Mouse (Mus musculus) intestine, embryonic 14.5 days (tissue): ENCODE measurements around the gene 0610009B22Rik. TPM values are rescaled to one million over a fixed set of nuclear protein-coding genes. Genes with fewer than 3 reads are reported as not detected.
A peak's percentile ranks its signal among the peaks of the same experiment; 100 is the strongest.

ENCODE experiments used
- ATAC-seq: fragments of 200-750 bp; cut with Nextera tagmentation; replicated peaks from 2 replicates; pipeline ENCODE4 v1.8.0; 2017; ENCODE audit warnings: low read depth, moderate number of reproducible peaks, moderate TSS enrichment, moderate library complexity; ENCODE audit not compliant: low FRiP score, low TSS enrichment
- DNase-seq: peaks from one replicate; pipeline ENCODE4 v3.0.0-alpha.2; 2018; ENCODE audit warnings: low spot score
- H3K27ac ChIP-seq: fragments of 300-500 bp; sonication (generic); 2 replicates; pipeline ENCODE4 v1.5.1; 2014; ENCODE audit warnings: low read depth, mild to moderate bottlenecking, control low read depth
- H3K27me3 ChIP-seq: fragments of 300-500 bp; sonication (generic); replicated peaks from 2 replicates; pipeline ENCODE4 v1.6.1; 2014; ENCODE audit warnings: low read length, control low read depth; ENCODE audit not compliant: control insufficient read depth, insufficient read depth
- H3K36me3 ChIP-seq: fragments of 300-500 bp; sonication (generic); 2 replicates; pipeline ENCODE4 v1.6.1; 2014; ENCODE audit warnings: low read length, control low read depth; ENCODE audit not compliant: control insufficient read depth, insufficient read depth
- H3K4me1 ChIP-seq: fragments of 300-500 bp; sonication (generic); replicated peaks from 2 replicates; pipeline ENCODE4 v1.6.1; 2014; ENCODE audit warnings: low read length, control low read depth, mixed read lengths; ENCODE audit not compliant: control insufficient read depth, insufficient read depth
- H3K4me2 ChIP-seq: fragments of 300-500 bp; sonication (generic); 2 replicates; pipeline ENCODE4 v1.6.1; 2014; ENCODE audit warnings: low read length
- H3K4me3 ChIP-seq: fragments of 300-500 bp; sonication (generic); 2 replicates; pipeline ENCODE4 v1.5.1; 2014; ENCODE audit warnings: low read depth, low read length, control low read depth, mixed read lengths
- H3K9ac ChIP-seq: fragments of 300-500 bp; sonication (generic); 2 replicates; pipeline ENCODE4 v1.6.1; 2014; ENCODE audit warnings: mild to moderate bottlenecking, low read length
- H3K9me3 ChIP-seq: fragments of 300-500 bp; sonication (generic); 2 replicates; pipeline ENCODE4 v1.6.1; 2016; ENCODE audit warnings: low read length, control low read depth; ENCODE audit not compliant: control insufficient read depth
- WGBS: fragments of 180-500 bp; shearing (Covaris S2); extraction: QIAGEN DNeasy Blood & Tissue Kit; methylation state at CpG from one replicate; pipeline ENCODE4 v1.1.7; 2014; 5-methylcytosine and 5-hydroxymethylcytosine counted together
- polyA plus RNA-seq: library from polyadenylated mRNA; unstranded; fragments of >200 nt; fragmentation: Nextera tagmentation; extraction: Ambion mirVana; gene quantifications from 2 replicates; pipeline ENCODE4 v1.2.1, GENCODE M21; 2014

0610009B22Rik gene
- polyA plus RNA-seq, 1 experiment from 2014 or later = 86.6 TPM

DNA sequence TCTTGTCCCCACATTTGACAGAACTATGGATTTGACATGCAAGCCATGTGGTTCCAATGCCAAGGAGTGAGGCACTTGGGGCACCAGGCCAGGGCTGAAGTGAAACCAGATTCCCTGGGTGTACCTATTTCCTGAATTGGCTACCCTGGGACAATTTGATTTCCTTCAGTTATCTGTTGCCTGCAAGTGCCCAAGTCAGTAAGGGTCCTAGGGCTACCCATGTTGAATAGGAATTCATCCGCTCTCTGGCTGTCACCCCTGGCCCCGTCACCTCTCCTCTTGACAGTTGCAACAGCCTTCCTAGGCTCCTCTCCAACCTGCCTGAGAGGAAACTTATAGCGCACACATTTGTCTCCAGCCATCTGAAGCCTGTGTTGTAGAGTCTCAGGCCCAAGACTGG is 33.8 kb downstream of the 0610009B22Rik start:
- no peak overlapping the region for H3K4me3 ChIP-seq
- H3K27me3 ChIP-seq = no peaks in the 10 kb centered on the region
- no peak for DNase-seq
- no peaks in the 10 kb centered on the region; the same call in 1 of the 2 replicates for H3K4me1 ChIP-seq
- H3K36me3 ChIP-seq = no peaks in the 10 kb centered on the region
- WGBS = 92% methylated on average over 3 of the region's 3 CpGs
- no peak overlapping the region for H3K4me2 ChIP-seq
- H3K9me3 ChIP-seq = no peaks in the 10 kb centered on the region
- no peak overlapping the region for H3K27ac ChIP-seq
- no peak for ATAC-seq
- H3K9ac ChIP-seq = no peak overlapping the region

DNA sequence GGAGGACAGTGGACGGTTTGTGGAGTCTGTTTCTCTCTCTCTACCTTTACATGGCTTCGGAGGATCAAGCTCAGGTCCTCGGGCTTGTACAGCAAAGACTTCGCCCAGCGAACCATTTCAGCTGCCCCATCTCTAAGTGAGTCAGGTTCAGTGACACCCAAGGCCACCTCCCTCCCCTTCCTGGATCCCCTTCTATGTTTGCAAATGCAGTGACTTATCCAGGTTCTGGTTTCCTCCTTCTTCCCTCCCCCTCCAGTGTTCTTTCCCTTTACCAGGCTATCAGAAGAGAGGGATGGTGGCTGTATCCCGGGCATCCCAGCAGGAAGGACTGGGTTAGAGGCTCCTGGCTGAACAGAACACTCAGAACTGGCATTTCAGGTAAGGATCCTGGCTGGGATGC is 34.9 kb downstream of the 0610009B22Rik start:
- 82% methylated on average over 6 of the region's 6 CpGs for WGBS
- peaks cover 9% of the 10 kb centered on the region; the same call in 1 of the 2 replicates for H3K4me1 ChIP-seq
- no peak overlapping the region for H3K4me3 ChIP-seq
- no peak overlapping the region for H3K9ac ChIP-seq
- H3K9me3 ChIP-seq = no peaks in the 10 kb centered on the region
- no peak overlapping the region for H3K27ac ChIP-seq
- H3K4me2 ChIP-seq = no peak overlapping the region
- ATAC-seq (no peak), DNase-seq (no peak)
- no peaks in the 10 kb centered on the region for H3K27me3 ChIP-seq
- no peaks in the 10 kb centered on the region for H3K36me3 ChIP-seq

DNA sequence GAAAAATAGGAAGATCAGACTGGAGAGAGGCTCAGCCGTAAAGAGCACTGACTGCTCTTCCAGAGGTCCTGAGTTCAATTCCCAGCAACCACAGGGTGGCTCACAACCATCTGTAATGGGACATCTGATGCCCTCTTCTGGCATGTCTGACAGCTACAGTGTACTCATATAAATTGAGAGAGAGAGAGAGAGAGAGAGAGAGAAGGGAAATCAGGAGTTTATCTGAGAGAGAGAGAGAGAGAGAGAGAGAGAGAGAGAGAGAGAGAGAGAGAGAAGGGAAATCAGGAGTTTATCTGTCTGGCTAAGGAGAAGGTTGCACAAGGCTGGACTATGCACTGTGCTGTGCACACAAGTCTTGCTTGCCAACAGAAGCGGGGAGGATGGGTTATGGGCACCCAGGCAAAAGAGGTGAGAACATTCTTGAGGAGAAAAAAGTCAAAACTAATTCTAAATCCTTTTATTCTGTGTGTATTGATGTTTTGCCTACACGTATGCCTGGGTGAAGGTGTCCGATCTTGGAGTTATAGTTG is 35.7 kb downstream of the 0610009B22Rik start:
- ATAC-seq (no peak), DNase-seq (no peak)
- 91% methylated on average over 4 of the region's 4 CpGs for WGBS
- H3K9ac ChIP-seq = no peak overlapping the region
- H3K27ac ChIP-seq = no peak overlapping the region
- no peak overlapping the region for H3K4me3 ChIP-seq
- H3K4me2 ChIP-seq = no peak overlapping the region
- no peaks in the 10 kb centered on the region for H3K27me3 ChIP-seq
- H3K4me1 ChIP-seq = peaks cover 15% of the 10 kb centered on the region; the same call in 1 of the 2 replicates
- no peaks in the 10 kb centered on the region for H3K36me3 ChIP-seq
- no peaks in the 10 kb centered on the region for H3K9me3 ChIP-seq

DNA sequence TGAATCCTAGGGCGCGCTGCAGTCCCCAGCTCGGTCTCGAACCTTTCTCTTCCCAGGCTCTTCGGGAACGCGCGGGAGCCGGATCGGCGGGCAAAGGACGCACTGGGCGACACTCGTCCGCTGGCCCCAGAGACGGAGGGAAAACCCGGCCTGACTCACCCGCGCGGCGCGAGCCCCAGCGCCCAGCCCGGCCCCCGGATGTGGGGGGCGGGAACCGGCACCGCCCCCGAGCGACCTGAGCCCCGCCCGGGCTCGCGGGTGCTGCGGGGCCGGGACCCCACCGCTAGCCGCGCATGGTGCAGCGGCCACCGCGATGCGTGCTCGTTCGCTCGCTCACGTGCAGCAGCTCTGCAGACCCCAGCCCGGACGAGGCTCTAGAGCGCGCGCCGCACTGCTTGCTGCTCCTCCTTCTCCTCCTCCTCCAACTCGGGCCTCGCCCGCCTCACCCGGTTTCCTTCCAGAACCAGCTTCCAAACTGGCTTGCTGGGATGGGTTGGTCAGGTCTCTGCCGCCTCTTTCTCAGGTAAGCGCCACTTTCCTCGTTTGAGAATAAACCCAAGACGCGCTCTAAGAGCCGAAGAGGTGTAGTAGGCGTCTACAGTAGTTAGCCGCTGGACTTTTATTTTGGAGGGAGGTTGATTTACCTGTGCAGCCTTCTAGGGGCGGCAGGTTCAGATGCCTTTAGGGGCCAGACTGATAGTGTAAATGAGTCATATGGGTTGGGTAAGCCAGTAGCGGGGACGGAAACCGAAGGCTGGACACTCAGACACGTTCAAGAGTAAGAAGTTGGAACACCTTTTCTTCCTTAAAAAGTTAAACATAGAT is 37.8 kb downstream of the 0610009B22Rik start, which contains the start of the genes N4bp3 and D930048N14Rik:
Gene N4bp3, minus strand, starts transcription at position 152 of the 825 bp plus-strand sequence.
Gene D930048N14Rik, plus strand, starts transcription at position 264 of the 825 bp plus-strand sequence.
- Histone ChIP-seq H3K9ac (peak within 1 kb of the TSS; percentile 71), H3K4me2 (peak within 1 kb of the TSS; percentile 96), H3K9me3 (no peaks in the 10 kb centered on the region), H3K36me3 (no peaks in the 10 kb centered on the region), H3K27me3 (no peaks in the 10 kb centered on the region), H3K4me3 (peak within 1 kb of the TSS; percentile 66), H3K27ac (peak within 1 kb of the TSS; percentile 77), H3K4me1 (peaks cover 19% of the 10 kb centered on the region; the same call in 1 of the 2 replicates)
- 1% methylated on average over 65 of the region's 70 CpGs for WGBS
- peak; percentile 87 for DNase-seq
- peak; percentile 83 for ATAC-seq

DNA sequence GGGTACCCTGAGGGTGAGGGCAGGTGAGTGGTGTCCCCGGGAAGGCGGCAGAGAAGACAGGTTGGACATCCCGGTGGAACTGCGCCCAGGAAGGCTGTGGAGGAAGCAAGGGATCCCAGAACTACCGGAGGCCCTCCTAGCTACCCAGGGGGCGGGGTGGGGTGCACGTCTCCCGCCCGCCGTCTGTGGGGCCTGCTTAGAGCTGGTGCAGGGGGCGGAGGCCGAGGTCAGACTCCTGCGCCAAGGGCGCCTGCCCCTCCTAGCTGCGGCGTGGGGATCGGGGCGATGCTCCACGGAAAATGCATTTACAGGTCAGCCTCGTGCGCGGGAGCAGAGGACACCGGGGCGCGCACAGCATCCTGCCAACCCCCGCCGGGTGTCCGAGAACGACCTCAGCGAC is 38.4 kb downstream of the 0610009B22Rik start:
- Histone ChIP-seq H3K9ac (peak overlapping the region; percentile 71), H3K27ac (peak overlapping the region; percentile 77), H3K4me2 (peak overlapping the region; percentile 96), H3K36me3 (0 out of 2 replicates have a peak, but pooled peaks cover 5% of the 10 kb centered on the region), H3K4me1 (peaks cover 19% of the 10 kb centered on the region; the same call in 1 of the 2 replicates), H3K9me3 (no peaks in the 10 kb centered on the region), H3K27me3 (no peaks in the 10 kb centered on the region), H3K4me3 (peak overlapping the region; percentile 66)
- DNase-seq (no peak), ATAC-seq (peak; percentile 32; the same call in 1 of the 2 replicates)
- WGBS = under 1% methylated on average over 30 of the region's 30 CpGs

DNA sequence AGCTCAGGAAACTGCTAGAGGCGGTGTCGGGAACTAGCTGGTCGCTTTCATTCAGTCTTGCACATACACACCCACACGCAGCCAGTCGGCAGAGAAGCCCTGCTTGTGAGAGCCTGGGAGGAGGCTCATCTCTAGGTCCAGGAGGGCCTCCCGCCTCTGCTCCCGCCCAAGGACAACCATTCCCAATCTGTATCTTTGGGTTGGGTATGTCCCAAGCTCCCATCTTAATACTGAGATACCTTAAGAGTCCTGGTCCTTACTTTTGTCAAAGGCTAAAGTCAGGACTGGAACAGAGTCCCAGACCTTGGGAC is 38.8 kb downstream of the 0610009B22Rik start:
- WGBS = 5% methylated on average over 7 of the region's 7 CpGs
- Histone ChIP-seq H3K9me3 (no peaks in the 10 kb centered on the region), H3K4me2 (peak overlapping the region; percentile 96), H3K4me1 (peaks cover 19% of the 10 kb centered on the region; the same call in 1 of the 2 replicates), H3K4me3 (peak overlapping the region; percentile 66), H3K27ac (0 out of 2 replicates have a peak overlapping the region, but pooled peaks have one; percentile 77), H3K36me3 (0 out of 2 replicates have a peak, but pooled peaks cover 7% of the 10 kb centered on the region), H3K27me3 (no peaks in the 10 kb centered on the region), H3K9ac (peak overlapping the region; percentile 71)
- DNase-seq (peak; percentile 67), ATAC-seq (no peak)

DNA sequence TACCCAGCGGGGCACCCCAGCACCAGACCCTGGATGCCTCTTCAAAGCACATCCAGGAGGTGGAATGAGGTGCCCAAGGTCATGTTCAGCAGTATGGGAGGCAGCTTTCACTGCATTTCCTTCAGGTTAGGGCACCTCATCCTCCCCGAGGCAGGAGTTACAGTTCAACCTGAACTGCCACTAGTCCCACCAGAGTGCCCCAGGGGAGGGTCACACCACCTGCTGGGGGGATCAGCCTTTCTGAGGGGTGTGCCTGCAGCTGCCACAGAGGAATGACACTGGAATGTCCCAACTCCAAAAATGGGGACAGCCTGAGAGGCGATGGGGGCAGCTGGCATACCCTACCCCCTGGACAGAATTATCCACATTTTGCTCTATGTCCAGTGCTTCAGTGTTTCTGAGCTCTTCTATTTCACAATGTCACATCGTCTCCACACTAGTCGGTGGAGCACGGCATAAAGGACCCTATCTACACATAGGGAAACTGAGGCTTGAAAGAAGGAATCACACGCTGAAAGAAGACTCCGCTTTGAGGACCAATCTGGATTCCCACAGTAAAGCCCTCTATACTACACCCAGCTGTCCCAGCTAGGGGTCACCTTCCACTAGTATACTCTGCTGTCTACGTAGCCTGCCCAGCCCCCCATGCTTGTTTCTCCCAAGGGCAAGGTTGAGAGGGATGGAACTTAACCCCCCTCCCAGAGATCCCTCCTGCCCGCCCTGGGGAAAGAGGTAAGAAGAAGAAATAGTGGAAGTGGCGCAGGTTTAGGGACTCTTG is 39.4 kb downstream of the 0610009B22Rik start:
- H3K4me2 ChIP-seq = peak overlapping the region; percentile 96
- peaks cover 13% of the 10 kb centered on the region; the same call in 1 of the 2 replicates for H3K36me3 ChIP-seq
- peak overlapping the region; percentile 66 for H3K4me3 ChIP-seq
- DNase-seq (no peak), ATAC-seq (no peak)
- no peaks in the 10 kb centered on the region for H3K9me3 ChIP-seq
- H3K27ac ChIP-seq = peak overlapping the region; percentile 6; the same call in 1 of the 2 replicates
- WGBS = 39% methylated on average over 11 of the region's 11 CpGs
- peak overlapping the region; percentile 71 for H3K9ac ChIP-seq
- peaks cover 19% of the 10 kb centered on the region; the same call in 1 of the 2 replicates for H3K4me1 ChIP-seq
- no peaks in the 10 kb centered on the region for H3K27me3 ChIP-seq

DNA sequence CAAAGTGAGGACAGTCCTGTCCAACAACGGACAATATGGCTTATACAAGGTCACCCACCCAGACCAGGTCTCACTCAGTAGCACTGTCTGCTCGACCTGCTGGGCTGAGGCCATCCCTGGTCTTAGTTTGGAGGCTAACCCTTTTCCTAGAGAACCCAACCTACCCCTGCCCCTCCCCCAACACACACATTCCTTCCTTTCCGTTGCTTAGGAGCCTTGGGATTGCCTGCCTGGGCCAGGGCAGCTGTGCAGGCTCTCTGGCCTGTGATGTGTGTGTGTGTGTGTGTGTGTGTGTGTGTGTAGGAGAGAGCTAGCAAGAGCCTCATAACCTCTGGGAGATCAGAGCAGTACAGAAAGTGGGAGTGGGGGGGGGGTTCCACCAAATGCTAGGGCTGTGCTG is 40.1 kb downstream of the 0610009B22Rik start:
- DNase-seq (no peak), ATAC-seq (no peak)
- H3K9me3 ChIP-seq = no peaks in the 10 kb centered on the region
- H3K27ac ChIP-seq = peak overlapping the region; percentile 6; the same call in 1 of the 2 replicates
- H3K36me3 ChIP-seq = peaks cover 20% of the 10 kb centered on the region; the same call in 1 of the 2 replicates
- WGBS = 33% methylated on average over 3 of the region's 3 CpGs
- peak overlapping the region; percentile 96 for H3K4me2 ChIP-seq
- peak overlapping the region; percentile 20; the same call in 1 of the 2 replicates for H3K9ac ChIP-seq
- H3K4me3 ChIP-seq = no peak overlapping the region
- peaks cover 19% of the 10 kb centered on the region; the same call in 1 of the 2 replicates for H3K4me1 ChIP-seq
- no peaks in the 10 kb centered on the region for H3K27me3 ChIP-seq
